Mouse (Mus musculus) MEL (cell line): ENCODE measurements around the gene Ckap5.

Experiments used
- CTCF ChIP-seq, 3 experiments: IDR thresholded peaks in 2 of 3; conservative IDR thresholded peaks in 1 of 3; 2 replicates each; pipeline ENCODE4 v1.5.1; 2011 to 2012; ENCODE audit warnings: low read length in 3 of 3, low read depth in 2 of 3, mild to moderate bottlenecking in 2 of 3, improper control_type of control experiment in 1 of 3, inconsistent platforms in 1 of 3, mixed read lengths in 1 of 3, moderate library complexity in 1 of 3; ENCODE audit not compliant: control insufficient read depth in 1 of 3, insufficient read depth in 1 of 3, poor library complexity in 1 of 3, severe bottlenecking in 1 of 3
- POLR2A ChIP-seq, 2 experiments: IDR thresholded peaks; 2 replicates each; pipeline ENCODE4 v1.6.1; 2011 to 2012; ENCODE audit warnings: low read length in 2 of 2, mild to moderate bottlenecking in 2 of 2, control low read depth in 1 of 2, improper control_type of control experiment in 1 of 2, low read depth in 1 of 2, moderate library complexity in 1 of 2; ENCODE audit not compliant: control insufficient read depth in 1 of 2, insufficient read depth in 1 of 2, poor library complexity in 1 of 2

- no peak for TF ChIP-seq CTCF (IDR thresholded peaks at IDR 0.05 in 2 of 3, conservative IDR thresholded peaks at IDR 0.05 in 1 of 3; ENCODE audit: control insufficient read depth in 1 of 3, insufficient read depth in 1 of 3, low read depth in 2 of 3, low read length in 3 of 3, poor library complexity in 1 of 3, severe bottlenecking in 1 of 3)
- no peak for TF ChIP-seq POLR2A (IDR thresholded peaks at IDR 0.05; ENCODE audit: control insufficient read depth in 1 of 2, insufficient read depth in 1 of 2, low read depth in 1 of 2, low read length in 2 of 2, poor library complexity in 1 of 2)
These were observed 95.8 kb downstream of the Ckap5 start for GRCm38 (mm10) chr2:91622356-91622755.
